Mouse (Mus musculus): ENCODE measurements around the gene Mrps34. TPM values are rescaled to one million over a fixed set of nuclear protein-coding genes. Genes with fewer than 3 reads are reported as not detected.

Mrps34 gene
- total RNA-seq, 4 experiments from 2014 or later: 65.0 to 73.3 (median 69.1) TPM

Other genes starting within 250 kb of the Mrps34 start
- gene Slc9a3r2, start 244.8 kb upstream of the Mrps34 start, total RNA-seq (2022): 10 to 100 TPM; 41.0 to 47.7 (median 42.0) TPM
- under 1 TPM in 1 of 4 experiments, not detected in 3; 0.63 TPM for gene Npw, start 236.7 kb upstream of the Mrps34 start, total RNA-seq (2022)
- 10 to 100 TPM; 30.4 to 40.9 (median 36.1) TPM for gene Zfp598, start 225.4 kb upstream of the Mrps34 start, total RNA-seq (2022)
- gene Syngr3, start 205.2 kb upstream of the Mrps34 start, total RNA-seq (2022): 100 to 1,000 TPM; 163 to 176 (median 164) TPM
- gene Gfer, start 199.0 kb upstream of the Mrps34 start, total RNA-seq (2022): 10 to 100 TPM; 17.6 to 19.2 (median 18.0) TPM
- gene Noxo1, start 198.9 kb upstream of the Mrps34 start, total RNA-seq (2022): 1 to 10 TPM; 2.8 to 5.9 (median 3.0) TPM
- gene Tbl3, start 187.5 kb upstream of the Mrps34 start, total RNA-seq (2022): 10 to 100 TPM; 23.4 to 29.7 (median 25.6) TPM
- gene Rnf151, start 177.1 kb upstream of the Mrps34 start, total RNA-seq (2022): under 1 TPM in 1 of 4 experiments, not detected in 3; 0.37 TPM
- 100 to 1,000 TPM; 270 to 312 (median 290) TPM for gene Rps2, start 177.0 kb upstream of the Mrps34 start, total RNA-seq (2022)
- 100 to 1,000 TPM; 208 to 258 (median 238) TPM for gene Ndufb10, start 170.6 kb upstream of the Mrps34 start, total RNA-seq (2022)
- gene Rpl3l, start 167.3 kb upstream of the Mrps34 start, total RNA-seq (2022): under 1 TPM; 0.36 to 0.94 (median 0.43) TPM
- gene Msrb1, start 158.5 kb upstream of the Mrps34 start, total RNA-seq (2022): 10 to 100 TPM; 41.4 to 52.7 (median 44.7) TPM
- under 1 TPM; 0.51 to 0.65 (median 0.55) TPM for gene Hs3st6, start 142.1 kb upstream of the Mrps34 start, total RNA-seq (2022)
- gene Meiob, start 90.8 kb upstream of the Mrps34 start, total RNA-seq (2022): not detected
- 100 to 1,000 TPM; 129 to 143 (median 135) TPM for gene Hagh, start 55.0 kb upstream of the Mrps34 start, total RNA-seq (2022)
- gene Fahd1, start 44.8 kb upstream of the Mrps34 start, total RNA-seq (2022): 10 to 100 TPM; 18.7 to 19.5 (median 19.1) TPM
- under 1 TPM in 2 of 4 experiments, not detected in 2; 0.17 to 0.25 TPM for gene Igfals, start 29.1 kb upstream of the Mrps34 start, total RNA-seq (2022)
- gene Nubp2, start 8.8 kb upstream of the Mrps34 start, total RNA-seq (2022): 10 to 100 TPM; 28.1 to 33.7 (median 32.0) TPM
- 10 to 100 TPM; 51.6 to 57.5 (median 55.3) TPM for gene Spsb3, start 8.5 kb upstream of the Mrps34 start, total RNA-seq (2022)
- gene Eme2, start within 50 bp of the Mrps34 start, total RNA-seq (2022): 10 to 100 TPM; 44.3 to 57.5 (median 48.6) TPM
- 10 to 100 TPM; 43.5 to 59.7 (median 55.1) TPM for gene Nme3, start 1.4 kb downstream of the Mrps34 start, total RNA-seq (2022)
- gene Mapk8ip3, start 41.9 kb downstream of the Mrps34 start, total RNA-seq (2022): 100 to 1,000 TPM; 348 to 379 (median 363) TPM
- gene Jpt2, start 65.6 kb downstream of the Mrps34 start, total RNA-seq (2022): 1 to 10 TPM; 5.4 to 7.7 (median 7.0) TPM
- 10 to 100 TPM; 25.7 to 28.9 (median 26.7) TPM for gene Cramp1l, start 120.7 kb downstream of the Mrps34 start, total RNA-seq (2022)
- gene Ift140, start 121.0 kb downstream of the Mrps34 start, total RNA-seq (2022): 10 to 100 TPM; 17.4 to 21.5 (median 20.3) TPM
- 10 to 100 TPM in 3 of 4 experiments, 1 to 10 TPM in 1; 7.5 to 11.2 (median 10.6) TPM for gene Tmem204, start 188.5 kb downstream of the Mrps34 start, total RNA-seq (2022)
- gene Telo2, start 220.9 kb downstream of the Mrps34 start, total RNA-seq (2022): 10 to 100 TPM; 22.6 to 34.6 (median 28.6) TPM
- under 1 TPM; 0.65 to 0.96 (median 0.75) TPM for gene Ptx4, start 225.6 kb downstream of the Mrps34 start, total RNA-seq (2022)
- 10 to 100 TPM; 50.0 to 54.5 (median 51.1) TPM for gene Clcn7, start 238.3 kb downstream of the Mrps34 start, total RNA-seq (2022)

Measured in left cerebral cortex, adult 8-10 months (tissue).